Mouse (Mus musculus) liver, embryonic 13.5 days (tissue): ENCODE results near the gene Itgb4. TPM values are rescaled to one million over a fixed set of nuclear protein-coding genes. Genes with fewer than 3 reads are reported as not detected.

ENCODE experiments used
- ATAC-seq: fragments of 200-750 bp; cut with Nextera tagmentation; 2 replicates; pipeline ENCODE4 v1.8.0; 2017; ENCODE audit warnings: low read depth, mild to moderate bottlenecking, moderate number of reproducible peaks, moderate library complexity
- DNase-seq: peaks from one replicate; pipeline ENCODE4 v3.0.0; 2022
- H3K27ac ChIP-seq: fragments of 300-500 bp; sonication (generic); 2 replicates; pipeline ENCODE4 v1.5.1; 2015; ENCODE audit warnings: moderate library complexity, mild to moderate bottlenecking, inconsistent platforms
- H3K27me3 ChIP-seq: fragments of 300-500 bp; sonication (generic); 2 replicates; pipeline ENCODE4 v1.6.1; 2015; ENCODE audit warnings: mild to moderate bottlenecking, inconsistent platforms
- H3K36me3 ChIP-seq: fragments of 300-500 bp; sonication (generic); 2 replicates; pipeline ENCODE4 v1.6.1; 2015; ENCODE audit warnings: mild to moderate bottlenecking, inconsistent platforms
- H3K4me1 ChIP-seq: fragments of 300-500 bp; sonication (generic); replicated peaks from 2 replicates; pipeline ENCODE4 v1.6.1; 2015; ENCODE audit warnings: inconsistent platforms
- H3K4me2 ChIP-seq: fragments of 300-500 bp; sonication (generic); 2 replicates; pipeline ENCODE4 v1.6.1; 2015; ENCODE audit warnings: inconsistent platforms, mild to moderate bottlenecking, moderate library complexity
- H3K4me3 ChIP-seq: fragments of 300-500 bp; sonication (generic); replicated peaks from 2 replicates; pipeline ENCODE4 v1.5.1; 2015; ENCODE audit warnings: mild to moderate bottlenecking, inconsistent platforms
- H3K9ac ChIP-seq: fragments of 300-500 bp; sonication (generic); 2 replicates; pipeline ENCODE4 v1.6.1; 2015; ENCODE audit warnings: mild to moderate bottlenecking, inconsistent platforms
- H3K9me3 ChIP-seq: fragments of 300-500 bp; sonication (generic); replicated peaks from 2 replicates; pipeline ENCODE4 v1.6.1; 2016; ENCODE audit warnings: inconsistent platforms
- WGBS: fragments of 180-500 bp; shearing (Covaris S2); methylation state at CpG from one replicate; pipeline ENCODE4 v1.1.7; 2015; ENCODE audit not compliant: insufficient replicate concordance; 5-methylcytosine and 5-hydroxymethylcytosine counted together
- polyA plus RNA-seq: library from polyadenylated mRNA; unstranded; fragments of >200 nt; fragmentation: Nextera tagmentation; extraction: Ambion mirVana; gene quantifications from 2 replicates; pipeline ENCODE4 v1.2.1, GENCODE M21; 2015

The Itgb4 gene
- polyA plus RNA-seq, 1 experiment from 2014 or later = 0.23 TPM

- WGBS = 69% methylated on average over 10 of the region's 10 CpGs
These were observed 26.1 kb downstream of the Itgb4 start for GRCm38 (mm10) chr11:116000607-116001006.

DNA sequence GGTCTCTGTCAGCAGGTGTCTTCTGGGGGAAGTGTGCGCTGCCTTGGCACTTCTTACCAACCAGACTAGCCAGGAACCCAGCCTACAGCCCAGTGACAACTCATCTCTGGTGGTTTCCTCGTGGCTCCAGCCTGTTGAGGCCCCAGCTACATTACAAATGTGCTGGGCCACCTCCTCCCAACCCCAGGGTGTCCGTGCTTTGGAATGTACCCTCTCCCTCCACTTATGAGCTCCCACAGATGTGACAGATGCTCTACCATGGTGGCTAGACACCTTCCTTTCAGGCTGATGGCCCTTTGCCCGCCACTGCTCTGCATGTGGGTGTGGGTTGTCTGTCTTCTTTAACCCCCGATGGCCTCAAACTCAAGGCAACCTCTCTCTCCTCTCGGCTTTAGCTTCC is 27.2 kb downstream of the Itgb4 start:
- peaks cover 39% of the 10 kb centered on the region for H3K4me1 ChIP-seq
- DNase-seq (no peak), ATAC-seq (no peak)
- peaks cover 18% of the 10 kb centered on the region for H3K27me3 ChIP-seq
- no peak overlapping the region for H3K4me3 ChIP-seq
- H3K9ac ChIP-seq = no peak overlapping the region
- peaks cover under 1% of the 10 kb centered on the region; the same call in 1 of the 2 replicates for H3K36me3 ChIP-seq
- no peaks in the 10 kb centered on the region for H3K9me3 ChIP-seq
- H3K27ac ChIP-seq = no peak overlapping the region
- WGBS = 56% methylated on average over 6 of the region's 6 CpGs
- no peak overlapping the region for H3K4me2 ChIP-seq

More at GRCm38 (mm10) chr11:116000607-116001006, 26.1 kb downstream of the Itgb4 start:
- H3K4me1 ChIP-seq = peaks cover 28% of the 10 kb centered on the region
- H3K9ac ChIP-seq = no peak overlapping the region
- ATAC-seq (no peak), DNase-seq (no peak)
- H3K27ac ChIP-seq = no peak overlapping the region
- H3K4me3 ChIP-seq = no peak overlapping the region
- peaks cover 18% of the 10 kb centered on the region for H3K27me3 ChIP-seq
- H3K4me2 ChIP-seq = no peak overlapping the region
- H3K36me3 ChIP-seq = no peaks in the 10 kb centered on the region
- no peaks in the 10 kb centered on the region for H3K9me3 ChIP-seq

- peaks cover 12% of the 10 kb centered on the region for H3K36me3 ChIP-seq
- H3K9ac ChIP-seq = no peak overlapping the region
- peaks cover 14% of the 10 kb centered on the region for H3K27me3 ChIP-seq
- no peak overlapping the region for H3K4me2 ChIP-seq
- ATAC-seq (no peak), DNase-seq (no peak)
- 75% methylated on average over 3 of the region's 3 CpGs for WGBS
- H3K4me3 ChIP-seq = no peak overlapping the region
- no peaks in the 10 kb centered on the region for H3K9me3 ChIP-seq
- H3K4me1 ChIP-seq = peaks cover 42% of the 10 kb centered on the region
- no peak overlapping the region for H3K27ac ChIP-seq
These were observed 28.4 kb downstream of the Itgb4 start for GRCm38 (mm10) chr11:116002894-116003293.

DNA sequence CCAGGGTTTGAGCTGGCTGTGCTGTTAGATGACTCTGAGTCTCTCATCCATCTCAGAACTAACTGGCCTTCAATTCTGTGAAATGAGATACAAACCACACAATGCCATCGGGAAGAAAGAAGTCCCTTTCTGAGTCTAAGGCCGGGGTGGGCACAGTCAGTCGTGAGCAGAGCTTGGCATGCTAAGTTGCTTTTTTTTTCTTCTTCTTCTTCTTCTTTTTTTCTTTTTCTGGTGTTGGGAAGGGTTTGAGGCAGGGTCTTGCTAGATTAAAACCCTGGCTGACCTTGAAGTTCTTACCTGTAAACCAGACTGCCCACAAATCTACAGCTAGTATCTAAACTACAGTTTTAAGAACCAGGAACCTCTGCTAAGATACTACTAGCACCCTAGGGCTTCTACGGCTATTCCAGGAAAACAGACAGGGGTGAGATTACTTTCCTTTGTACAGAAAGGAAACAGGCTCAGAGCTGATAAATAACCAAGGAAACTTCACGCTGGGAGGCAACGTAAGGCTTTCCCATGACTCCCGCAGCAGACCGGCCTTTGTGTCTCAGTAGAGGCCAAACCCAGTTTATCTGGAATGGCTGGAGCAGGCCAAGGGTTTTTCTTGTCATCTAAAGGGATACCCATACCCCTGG is 29.8 kb downstream of the Itgb4 start:
- peak overlapping the region; percentile 74 for H3K9ac ChIP-seq

GRCm38 (mm10) chr11:116004840-116005700 is 30.6 kb downstream of the Itgb4 start:
- ATAC-seq (peak; percentile 79), DNase-seq (peak; percentile 73)
- Histone ChIP-seq H3K4me3 (peak overlapping the region; percentile 50), H3K27ac (peak overlapping the region; percentile 87), H3K4me2 (peak overlapping the region; percentile 76), H3K27me3 (peaks cover 7% of the 10 kb centered on the region), H3K4me1 (peaks cover 32% of the 10 kb centered on the region), H3K36me3 (peaks cover 34% of the 10 kb centered on the region), H3K9me3 (no peaks in the 10 kb centered on the region), H3K9ac (peak overlapping the region; percentile 74)
- WGBS = 4% methylated on average over 54 of the region's 54 CpGs

More for the DNA sequence above, 29.8 kb downstream of the Itgb4 start:
- H3K36me3 ChIP-seq = peaks cover 26% of the 10 kb centered on the region
- WGBS = 8% methylated on average over 8 of the region's 8 CpGs
- H3K4me3 ChIP-seq = peak overlapping the region; percentile 50
- peak overlapping the region; percentile 87 for H3K27ac ChIP-seq
- H3K9me3 ChIP-seq = no peaks in the 10 kb centered on the region
- DNase-seq = no peak
- peaks cover 37% of the 10 kb centered on the region for H3K4me1 ChIP-seq
- peaks cover 12% of the 10 kb centered on the region for H3K27me3 ChIP-seq
- peak overlapping the region; percentile 76 for H3K4me2 ChIP-seq
- ATAC-seq = peak; percentile 2

DNA sequence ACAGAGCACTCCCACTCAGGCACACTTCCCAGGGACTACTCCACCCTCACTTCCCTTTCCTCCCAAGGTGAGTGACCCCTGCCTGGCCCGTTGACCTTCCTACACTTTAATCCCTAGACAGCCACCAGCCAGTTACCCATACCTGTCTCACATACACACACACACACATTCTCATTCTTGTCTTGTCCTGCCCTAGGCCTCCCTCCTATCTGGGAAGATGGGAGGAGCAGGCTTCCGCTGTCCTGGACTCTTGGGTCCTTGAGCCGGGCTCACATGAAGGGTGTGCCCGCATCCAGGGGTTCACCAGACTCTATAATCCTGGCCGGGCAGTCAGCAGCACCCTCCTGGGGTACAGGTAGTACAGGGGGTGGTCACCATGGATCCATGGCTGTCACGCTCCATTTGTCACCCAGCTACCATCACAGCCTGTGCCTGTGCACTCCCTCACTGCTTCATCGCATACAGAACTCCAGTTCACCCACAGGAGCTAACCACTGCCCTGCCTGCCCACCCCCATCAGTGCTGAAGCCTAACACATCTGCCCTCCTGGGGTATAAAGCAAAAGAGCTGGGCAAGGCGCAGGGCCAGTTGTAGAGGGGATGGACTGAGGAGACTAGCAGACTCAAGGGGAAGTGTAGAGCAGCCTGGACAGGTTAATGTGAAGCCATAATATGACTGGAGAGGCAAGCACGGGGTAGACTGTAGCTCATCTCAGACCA is 31.4 kb downstream of the Itgb4 start:
- ATAC-seq = no peak

DNA sequence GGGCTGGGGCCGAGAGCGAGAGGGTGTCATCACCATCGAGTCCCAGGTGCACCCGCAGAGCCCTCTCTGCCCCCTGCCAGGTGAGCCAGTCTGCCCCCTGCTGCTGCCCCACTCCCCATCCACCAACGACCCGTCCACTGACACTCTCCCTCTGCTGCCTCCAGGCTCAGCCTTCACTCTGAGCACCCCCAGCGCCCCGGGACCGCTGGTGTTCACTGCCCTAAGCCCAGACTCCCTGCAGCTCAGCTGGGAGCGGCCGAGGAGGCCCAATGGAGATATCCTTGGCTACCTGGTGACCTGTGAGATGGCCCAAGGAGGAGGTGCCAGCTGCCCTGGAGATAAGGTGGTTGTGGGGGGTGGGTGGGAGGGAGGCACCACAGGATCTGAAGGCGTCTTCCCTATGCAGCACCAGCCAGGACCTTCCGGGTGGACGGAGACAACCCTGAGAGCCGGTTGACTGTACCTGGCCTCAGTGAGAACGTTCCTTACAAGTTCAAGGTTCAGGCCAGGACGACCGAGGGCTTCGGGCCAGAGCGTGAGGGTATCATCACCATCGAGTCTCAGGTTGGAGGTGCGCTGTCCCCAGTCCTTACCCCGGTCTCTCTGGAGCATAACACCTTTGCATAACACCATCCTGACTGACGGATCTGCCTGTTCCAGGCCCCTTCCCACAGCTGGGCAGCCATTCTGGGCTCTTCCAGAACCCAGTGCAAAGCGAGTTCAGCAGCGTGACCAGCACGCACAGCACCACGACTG is 32.8 kb downstream of the Itgb4 start:
- no peak overlapping the region for H3K4me3 ChIP-seq
- DNase-seq (no peak), ATAC-seq (no peak)
- WGBS = 86% methylated on average over 28 of the region's 28 CpGs
- H3K4me1 ChIP-seq = peaks cover 52% of the 10 kb centered on the region
- H3K9ac ChIP-seq = no peak overlapping the region
- H3K4me2 ChIP-seq = no peak overlapping the region
- H3K27ac ChIP-seq = no peak overlapping the region
- peaks cover 43% of the 10 kb centered on the region for H3K36me3 ChIP-seq
- no peaks in the 10 kb centered on the region for H3K27me3 ChIP-seq
- H3K9me3 ChIP-seq = no peaks in the 10 kb centered on the region

More for the DNA sequence above, 31.4 kb downstream of the Itgb4 start:
- Histone ChIP-seq H3K27me3 (no peaks in the 10 kb centered on the region), H3K4me3 (peak overlapping the region; percentile 50; the same call in 1 of the 2 replicates), H3K27ac (peak overlapping the region; percentile 87), H3K4me2 (peak overlapping the region; percentile 76), H3K9me3 (no peaks in the 10 kb centered on the region), H3K9ac (peak overlapping the region; percentile 74), H3K36me3 (peaks cover 42% of the 10 kb centered on the region), H3K4me1 (peaks cover 37% of the 10 kb centered on the region)
- DNase-seq = no peak
- WGBS = 52% methylated on average over 9 of the region's 9 CpGs

DNA sequence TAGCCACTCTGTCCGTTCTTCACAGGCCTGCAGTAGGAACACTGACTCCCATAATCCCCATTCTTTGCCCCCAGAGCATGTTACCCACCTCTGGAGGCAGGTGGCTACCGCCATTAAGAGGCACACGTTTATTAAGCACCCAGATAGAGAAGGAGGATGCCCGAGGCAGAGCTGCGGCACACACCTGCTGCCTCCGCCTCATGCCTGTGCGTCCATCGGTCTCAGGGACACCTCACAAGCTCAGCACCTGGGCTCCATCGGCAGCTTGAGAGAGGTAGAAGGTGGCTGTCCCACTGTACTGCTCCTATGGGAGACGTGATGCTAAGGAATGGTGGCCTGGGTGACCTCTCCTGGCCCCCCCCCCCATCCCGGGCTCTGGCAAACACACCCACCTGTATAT is 33.9 kb downstream of the Itgb4 start:
- no peak for ATAC-seq
- H3K4me1 ChIP-seq = peaks cover 61% of the 10 kb centered on the region
- H3K27ac ChIP-seq = no peak overlapping the region

DNA sequence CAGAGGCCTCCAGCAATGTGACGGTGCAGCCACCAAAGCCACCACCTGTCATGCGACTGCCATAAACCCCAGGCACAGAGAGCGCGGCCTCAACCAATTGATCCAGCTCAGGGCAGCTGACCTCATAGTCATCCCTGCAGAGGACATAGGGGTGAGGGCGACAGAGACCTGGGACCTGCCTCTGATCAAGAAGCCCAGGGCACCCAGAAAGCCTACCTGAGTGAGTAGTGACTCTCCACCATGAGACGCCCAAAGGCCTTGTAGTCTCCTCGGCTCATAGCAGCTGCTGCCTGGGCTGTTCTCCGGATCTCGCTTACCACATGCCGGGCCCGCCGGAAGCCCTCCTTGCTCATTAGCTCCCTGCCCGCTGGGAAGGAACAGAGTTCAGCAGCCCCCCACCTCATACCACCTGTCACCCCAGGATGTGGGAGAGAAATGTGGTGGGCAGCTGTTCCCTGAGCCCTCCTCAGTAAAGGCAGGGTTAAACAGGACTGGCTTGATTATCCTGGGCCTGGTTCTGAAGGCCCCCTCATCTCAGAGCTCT is 34.4 kb downstream of the Itgb4 start:
- ATAC-seq = no peak
- Histone ChIP-seq H3K4me1 (peaks cover 60% of the 10 kb centered on the region), H3K27me3 (peaks cover 9% of the 10 kb centered on the region; the same call in 1 of the 2 replicates)

More for the DNA sequence above, 33.9 kb downstream of the Itgb4 start:
- Histone ChIP-seq H3K9me3 (no peaks in the 10 kb centered on the region), H3K36me3 (peaks cover 43% of the 10 kb centered on the region), H3K4me2 (no peak overlapping the region), H3K4me3 (no peak overlapping the region), H3K27me3 (peaks cover 8% of the 10 kb centered on the region; the same call in 1 of the 2 replicates), H3K9ac (no peak overlapping the region)
- 87% methylated on average over 11 of the region's 11 CpGs for WGBS
- no peak for DNase-seq

GRCm38 (mm10) chr11:116009661-116010060 is 35.2 kb downstream of the Itgb4 start:
- no peak overlapping the region for H3K9ac ChIP-seq
- H3K9me3 ChIP-seq = no peaks in the 10 kb centered on the region
- H3K27ac ChIP-seq = no peak overlapping the region
- WGBS = 84% methylated on average over 11 of the region's 11 CpGs
- H3K27me3 ChIP-seq = peaks cover 12% of the 10 kb centered on the region; the same call in 1 of the 2 replicates
- H3K4me2 ChIP-seq = no peak overlapping the region
- H3K4me3 ChIP-seq = no peak overlapping the region
- ATAC-seq (no peak), DNase-seq (no peak)
- H3K36me3 ChIP-seq = peaks cover 43% of the 10 kb centered on the region
- H3K4me1 ChIP-seq = peaks cover 54% of the 10 kb centered on the region

More for the DNA sequence above, 34.4 kb downstream of the Itgb4 start:
- Histone ChIP-seq H3K4me3 (no peak overlapping the region), H3K9me3 (no peaks in the 10 kb centered on the region), H3K27ac (no peak overlapping the region), H3K36me3 (peaks cover 43% of the 10 kb centered on the region), H3K9ac (no peak overlapping the region), H3K4me2 (no peak overlapping the region)
- DNase-seq = no peak
- 93% methylated on average over 13 of the region's 13 CpGs for WGBS
